In genomic region chr5:140221016-140221650, GRCm38 (mm10) we compare ENCODE assay signal across 13 mouse cellular contexts.
DNase-seq lines count a peak whose midpoint lies in the region; ATAC-seq and TF ChIP-seq lines count a peak whose summit lies in the region.
"Had no signal": no experiment of that assay in that cellular context is flagged by ENCODE, and none has a peak within 500 bp of the region (broad histone marks: within the 10 kb centered on the region; RNA-seq: fewer than 3 reads in every experiment).

No protein-coding gene starts in this region.

- TF ChIP-seq CTCF in heart, adult 2 months (IDR thresholded peaks at IDR 0.05) = no peak

- H3K27ac ChIP-seq in heart, adult 2 months = no peak overlapping the region
- no peak overlapping the region for H3K27ac ChIP-seq in heart, embryonic 11.5 days (ENCODE audit: low read depth, low read length)
- no peak overlapping the region for H3K27ac ChIP-seq in forebrain, embryonic 11.5 days (ENCODE audit: low read depth, low read length)
- H3K27ac ChIP-seq: hindbrain, embryonic 13.5 days; midbrain, embryonic 13.5 days had no signal

- no peaks in the 10 kb centered on the region for H3K79me2 ChIP-seq in heart, adult 2 months (replicated peaks; ENCODE audit: control insufficient read depth, insufficient read depth, low read length)

- no peaks in the 10 kb centered on the region for H3K9me3 ChIP-seq in heart, embryonic 11.5 days (replicated peaks; ENCODE audit: control insufficient read depth, low read length)
- H3K9me3 ChIP-seq in forebrain, embryonic 11.5 days (ENCODE audit: control insufficient read depth, low read length) = no peaks in the 10 kb centered on the region
- H3K9me3 ChIP-seq: hindbrain, embryonic 13.5 days; midbrain, embryonic 13.5 days had no signal

- peaks cover 9% of the 10 kb centered on the region for H3K4me1 ChIP-seq in heart, adult 2 months (ENCODE audit: control insufficient read depth, insufficient read depth, low read length)
- peaks cover 10% of the 10 kb centered on the region; the same call in 1 of the 2 replicates for H3K4me1 ChIP-seq in heart, embryonic 11.5 days (ENCODE audit: control insufficient read depth, insufficient read depth, low read length)
- no peaks in the 10 kb centered on the region for H3K4me1 ChIP-seq in forebrain, embryonic 11.5 days (replicated peaks; ENCODE audit: control insufficient read depth, insufficient read depth, low read length)

- no peak for TF ChIP-seq POLR2A in heart, adult 2 months (IDR thresholded peaks at IDR 0.05; ENCODE audit: insufficient read depth, low read depth, low read length)

- WGBS in heart, adult 2 months = 51% methylated on average over 3 of the region's 3 CpGs
- 74% methylated on average over 3 of the region's 3 CpGs for WGBS in heart, embryonic 11.5 days (ENCODE audit: insufficient replicate concordance)
- WGBS in forebrain, embryonic 11.5 days = 87% methylated on average over 3 of the region's 3 CpGs

- no peak overlapping the region for H3K4me2 ChIP-seq in heart, embryonic 11.5 days
- no peak overlapping the region for H3K4me2 ChIP-seq in forebrain, embryonic 11.5 days (ENCODE audit: low read depth, low read length, severe bottlenecking)
- H3K4me2 ChIP-seq: hindbrain, embryonic 13.5 days; liver, embryonic 11.5 days; midbrain, embryonic 13.5 days had no signal

- H3K36me3 ChIP-seq in heart, adult 2 months (ENCODE audit: control insufficient read depth, insufficient read depth, low read length) = no peaks in the 10 kb centered on the region
- no peaks in the 10 kb centered on the region for H3K36me3 ChIP-seq in heart, embryonic 11.5 days (ENCODE audit: control insufficient read depth, insufficient read depth, low read length)
- no peaks in the 10 kb centered on the region for H3K36me3 ChIP-seq in forebrain, embryonic 11.5 days (ENCODE audit: control insufficient read depth, insufficient read depth, low read length)
- H3K36me3 ChIP-seq: hindbrain, embryonic 13.5 days; midbrain, embryonic 13.5 days had no signal

- H3K4me3 ChIP-seq in heart, adult 2 months = no peak overlapping the region
- no peak overlapping the region for H3K4me3 ChIP-seq in heart, embryonic 11.5 days (ENCODE audit: low read depth, low read length)
- H3K4me3 ChIP-seq in forebrain, embryonic 11.5 days (ENCODE audit: low read depth, low read length) = no peak overlapping the region
- H3K4me3 ChIP-seq: hindbrain, embryonic 13.5 days; midbrain, embryonic 13.5 days had no signal

- intact Hi-C loops in heart, adult 2 months (cut with DNase I) = no loop called here

- no peak overlapping the region for H3K9ac ChIP-seq in heart, adult 2 months (ENCODE audit: low read depth, low read length)
- H3K9ac ChIP-seq in heart, embryonic 11.5 days (ENCODE audit: low read depth, low read length) = no peak overlapping the region
- no peak overlapping the region for H3K9ac ChIP-seq in forebrain, embryonic 11.5 days (ENCODE audit: low read length)
- H3K9ac ChIP-seq: forebrain, postnatal 0 days; hindbrain, embryonic 13.5 days; midbrain, embryonic 13.5 days had no signal

- H3K27me3 ChIP-seq in heart, adult 2 months (ENCODE audit: control insufficient read depth, insufficient read depth, low read length) = no peaks in the 10 kb centered on the region
- H3K27me3 ChIP-seq in heart, embryonic 11.5 days (ENCODE audit: control insufficient read depth, insufficient read depth, low read length) = peaks cover 5% of the 10 kb centered on the region; the same call in 1 of the 2 replicates
- H3K27me3 ChIP-seq in forebrain, embryonic 11.5 days (ENCODE audit: control insufficient read depth, insufficient read depth, low read length) = no peaks in the 10 kb centered on the region
- H3K27me3 ChIP-seq: CH12.LX; hindbrain, embryonic 13.5 days; midbrain, embryonic 13.5 days had no signal

- no peak for TF ChIP-seq EP300 in heart, adult 2 months (IDR thresholded peaks at IDR 0.05; ENCODE audit: insufficient read depth, low read depth, low read length)

- DNase-seq in heart, adult 2 months = peak; percentile 43 to 61
- DNase-seq in urinary bladder, postnatal 4 days (ENCODE audit: low spot score in 2 of 2) = peak; percentile 32 to 65
- no peak for DNase-seq in urinary bladder, postnatal 25 days (ENCODE audit: low spot score)
- peak; percentile 54 for DNase-seq in heart, postnatal 4 days
- no peak for DNase-seq in forebrain, embryonic 11.5 days (ENCODE audit: low spot score)
- DNase-seq in layer of hippocampus, adult 9-11 months = no peak
- DNase-seq: forebrain, postnatal 0 days had no signal

- ATAC-seq in heart, embryonic 11.5 days (replicated peaks; ENCODE audit: insufficient number of reproducible peaks, low FRiP score, low TSS enrichment) = no peak
- no peak for ATAC-seq in monocyte, adult 5-6 weeks (replicated peaks; ENCODE audit: insufficient number of reproducible peaks, low FRiP score, low TSS enrichment, poor library complexity, severe bottlenecking)
- ATAC-seq in forebrain, embryonic 11.5 days (replicated peaks; ENCODE audit: low FRiP score) = no peak
- ATAC-seq: forebrain, postnatal 0 days; midbrain, embryonic 13.5 days had no signal

Comparison
In these comparisons a context has a peak if more than half of its experiments do, and no peak if none do; other contexts are left out.
1. DNase-seq: peak in heart, adult 2 months (2 of 2), urinary bladder, postnatal 4 days (2 of 2) and heart, postnatal 4 days (single experiment); none in urinary bladder, postnatal 25 days (single experiment), forebrain, embryonic 11.5 days (single experiment) and layer of hippocampus, adult 9-11 months (single experiment).